Mouse (Mus musculus) liver, embryonic 14.5 days (tissue): ENCODE measurements around the gene Polh. TPM values are rescaled to one million over a fixed set of nuclear protein-coding genes. Genes with fewer than 3 reads are reported as not detected.

ENCODE experiments used
- ATAC-seq: fragments of 200-750 bp; cut with Nextera tagmentation; 2 replicates; pipeline ENCODE4 v1.8.0; 2017; ENCODE audit warnings: moderate number of reproducible peaks, mild to moderate bottlenecking, moderate library complexity; ENCODE audit not compliant: insufficient read depth
- DNase-seq, 3 experiments: peaks; one replicate each; pipeline ENCODE4 v3.0.0-alpha.2; 2012 to 2013; ENCODE audit warnings: low read depth in 3 of 3, low spot score in 3 of 3
- H3K27ac ChIP-seq: fragments of 300-500 bp; sonication (generic); 2 replicates; pipeline ENCODE4 v1.5.1; 2014; ENCODE audit warnings: moderate library complexity, mild to moderate bottlenecking, control low read depth, inconsistent platforms
- H3K27me3 ChIP-seq: fragments of 300-500 bp; sonication (generic); 2 replicates; pipeline ENCODE4 v1.6.1; 2014; ENCODE audit warnings: mild to moderate bottlenecking, low read length, moderate library complexity; ENCODE audit not compliant: control insufficient read depth, insufficient read depth
- H3K36me3 ChIP-seq: fragments of 300-500 bp; sonication (generic); replicated peaks from 2 replicates; pipeline ENCODE4 v1.6.1; 2014; ENCODE audit warnings: low read depth; ENCODE audit not compliant: control insufficient read depth, insufficient read depth
- H3K4me1 ChIP-seq, 2 experiments: fragments of 200-500 bp in 1 of 2; fragments of 300-500 bp in 1 of 2; sonication (generic) in 1 of 2; replicated peaks; 2 replicates each; pipeline ENCODE4 v1.6.1; 2012 to 2014; ENCODE audit warnings: antibody characterized with exemption in 1 of 2, inconsistent platforms in 1 of 2, low read length in 1 of 2; ENCODE audit not compliant: control insufficient read depth in 2 of 2, insufficient read depth in 2 of 2
- H3K4me2 ChIP-seq: fragments of 300-500 bp; sonication (generic); 2 replicates; pipeline ENCODE4 v1.6.1; 2014; ENCODE audit warnings: low read depth, mild to moderate bottlenecking, control low read depth, moderate library complexity
- H3K4me3 ChIP-seq, 2 experiments: fragments of 200-500 bp in 1 of 2; fragments of 300-500 bp in 1 of 2; sonication (generic) in 1 of 2; 2 replicates each; pipeline ENCODE4 v1.5.1; 2012 to 2014; ENCODE audit warnings: low read depth in 2 of 2, low read length in 2 of 2, mild to moderate bottlenecking in 2 of 2, control low read depth in 1 of 2, inconsistent platforms in 1 of 2, moderate library complexity in 1 of 2; ENCODE audit not compliant: insufficient read depth in 1 of 2
- H3K9ac ChIP-seq: fragments of 300-500 bp; sonication (generic); replicated peaks from 2 replicates; pipeline ENCODE4 v1.6.1; 2014; ENCODE audit warnings: mild to moderate bottlenecking, control low read depth, moderate library complexity
- H3K9me3 ChIP-seq: fragments of 300-500 bp; sonication (generic); 2 replicates; pipeline ENCODE4 v1.6.1; 2016; ENCODE audit warnings: low read length, mixed read lengths; ENCODE audit not compliant: control insufficient read depth
- CTCF ChIP-seq: IDR thresholded peaks from 2 replicates; pipeline ENCODE4 v1.5.1; 2016; ENCODE audit warnings: antibody characterized with exemption, low read depth, control low read depth
- EP300 ChIP-seq: IDR thresholded peaks from 2 replicates; pipeline ENCODE4 v1.6.1; 2016; ENCODE audit warnings: antibody characterized with exemption, low read depth
- WGBS: fragments of 180-500 bp; shearing (Covaris S2); extraction: QIAGEN DNeasy Blood & Tissue Kit; methylation state at CpG from one replicate; pipeline ENCODE4 v1.1.7; 2014; ENCODE audit not compliant: insufficient replicate concordance; 5-methylcytosine and 5-hydroxymethylcytosine counted together
- polyA plus RNA-seq, 2 experiments: library from polyadenylated mRNA; depleted of rRNA in 1 of 2; stranded (reverse) in 1 of 2; unstranded in 1 of 2; fragments of >200 nt; fragmentation: Nextera tagmentation in 1 of 2; extraction: Ambion mirVana in 1 of 2; gene quantifications; 2 replicates each; pipeline versions ENCODE4 v1.2.1 to v1.2.3; 2012 to 2014

Polh gene
- polyA plus RNA-seq, 2 experiments, result 7.8 to 9.7 TPM

DNA sequence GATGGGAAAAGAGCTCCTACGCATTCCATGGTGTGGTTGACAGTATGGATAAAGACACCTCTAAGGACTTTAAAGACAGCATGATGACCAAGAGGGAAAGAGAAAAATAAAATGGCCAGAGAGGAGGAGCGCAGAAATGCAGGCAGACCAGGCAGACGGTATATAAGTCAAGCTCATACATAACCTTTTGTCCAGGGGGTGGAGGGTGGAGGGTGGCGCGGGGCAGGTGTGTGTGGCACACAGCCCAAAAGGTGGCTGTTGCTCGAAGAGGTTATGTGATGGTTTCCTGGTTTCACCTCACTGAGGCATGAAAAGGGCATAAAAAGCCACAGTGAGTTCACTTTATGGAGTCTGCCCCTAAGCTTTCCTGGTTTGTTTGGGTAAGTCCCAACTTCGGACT lies 39.9 kb downstream of the Polh start:
- H3K9ac ChIP-seq, result peak overlapping the region; percentile 46
- WGBS, result 71% methylated on average over 7 of the region's 7 CpGs

DNA sequence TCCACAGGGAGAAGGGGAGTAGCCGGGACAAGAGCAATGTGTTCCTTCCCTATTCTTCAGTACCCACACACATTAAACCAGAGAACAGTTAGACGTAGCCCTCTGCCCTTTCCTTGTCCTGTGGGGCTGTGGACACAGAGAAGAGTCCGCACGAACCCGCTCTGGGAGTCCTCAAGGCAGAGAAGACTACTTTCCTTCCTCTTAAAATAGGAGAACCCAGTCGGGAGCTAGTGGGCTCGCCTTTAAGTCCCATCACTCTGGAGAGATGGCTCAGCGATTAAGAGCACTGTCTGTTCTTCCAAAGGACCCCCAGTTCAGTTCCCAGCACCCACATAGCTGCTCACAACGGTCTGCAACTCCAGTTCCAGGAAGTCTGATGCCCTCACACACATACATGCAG lies 40.7 kb downstream of the Polh start:
- TF ChIP-seq CTCF (no peak), EP300 (no peak)
- Histone ChIP-seq H3K4me3 (peak overlapping the region; percentile 83 to 92), H3K9me3 (no peaks in the 10 kb centered on the region), H3K27ac (peak overlapping the region; percentile 59), H3K9ac (peak overlapping the region; percentile 95), H3K4me1 (peaks cover 39 to 43% of the 10 kb centered on the region in 2 experiments), H3K36me3 (peaks cover 50% of the 10 kb centered on the region), H3K27me3 (no peaks in the 10 kb centered on the region), H3K4me2 (peak overlapping the region; percentile 65)
- no peak for ATAC-seq
- DNase-seq, result no peak
- 47% methylated on average over 9 of the region's 9 CpGs for WGBS

More for the DNA sequence above, 39.9 kb downstream of the Polh start:
- Histone ChIP-seq H3K4me2 (peak overlapping the region; percentile 65), H3K27ac (peak overlapping the region; percentile 59; the same call in 1 of the 2 replicates), H3K36me3 (peaks cover 58% of the 10 kb centered on the region), H3K4me1 (peaks cover 30 to 35% of the 10 kb centered on the region in 2 experiments), H3K9me3 (no peaks in the 10 kb centered on the region), H3K4me3 (peak overlapping the region; percentile 7 to 92; a peak in 3 of 4 replicates), H3K27me3 (no peaks in the 10 kb centered on the region)
- DNase-seq (no peak), ATAC-seq (no peak)
- TF ChIP-seq CTCF (no peak), EP300 (no peak)

- DNase-seq (no peak), ATAC-seq (no peak)
- peak overlapping the region; percentile 95 for H3K9ac ChIP-seq
- no peaks in the 10 kb centered on the region for H3K9me3 ChIP-seq
- peaks cover 42 to 48% of the 10 kb centered on the region in 2 experiments for H3K4me1 ChIP-seq
- H3K4me2 ChIP-seq, result peak overlapping the region; percentile 65
- H3K4me3 ChIP-seq, result peak overlapping the region; percentile 83 to 92
- WGBS, result 0% methylated on average over 19 of the region's 19 CpGs
- TF ChIP-seq EP300 (no peak), CTCF (no peak)
- H3K27ac ChIP-seq, result peak overlapping the region; percentile 62
- H3K36me3 ChIP-seq, result peaks cover 44% of the 10 kb centered on the region
- no peaks in the 10 kb centered on the region for H3K27me3 ChIP-seq
Measured at GRCm38 (mm10) chr17:46161179-46161578, 41.3 kb downstream of the Polh start.

DNA sequence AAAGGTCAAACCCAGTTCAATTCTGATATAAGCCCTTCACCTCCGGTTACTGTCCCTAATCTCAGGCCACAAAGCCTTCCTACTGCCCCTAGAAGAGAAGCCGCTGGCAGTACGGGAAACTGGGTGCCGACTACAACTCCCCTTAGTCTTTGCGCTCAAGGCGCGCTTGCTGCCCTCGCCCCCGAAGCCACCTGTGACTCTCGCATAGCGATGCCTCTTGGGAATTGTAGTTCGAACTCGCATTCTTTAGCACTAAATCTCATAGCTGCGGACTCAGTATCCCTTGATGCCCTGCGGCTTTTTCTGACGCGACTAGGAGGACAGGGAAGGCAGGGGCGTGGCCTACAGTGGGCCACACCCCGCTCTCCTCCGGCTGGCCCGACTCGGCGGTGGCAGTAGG lies 41.8 kb downstream of the Polh start, which contains the start of gene Gtpbp2:
Gene Gtpbp2, plus strand, starts transcription at position 347 of the 400 bp plus-strand sequence.
- Histone ChIP-seq H3K4me1 (peaks cover 47 to 53% of the 10 kb centered on the region in 2 experiments), H3K9ac (peak within 1 kb of the TSS; percentile 95), H3K27ac (peak within 1 kb of the TSS; percentile 99), H3K27me3 (no peaks in the 10 kb centered on the region), H3K4me3 (peak within 1 kb of the TSS; percentile 92 to 98), H3K36me3 (peaks cover 39% of the 10 kb centered on the region), H3K9me3 (no peaks in the 10 kb centered on the region), H3K4me2 (peak within 1 kb of the TSS; percentile 73)
- DNase-seq (peak; percentile 98 to 99 (median 99)), ATAC-seq (peak; percentile 81)
- WGBS, result 0% methylated on average over 23 of the region's 23 CpGs
- TF ChIP-seq CTCF (no peak), EP300 (no peak)

- Histone ChIP-seq H3K4me2 (peak overlapping the region; percentile 73), H3K9ac (peak overlapping the region; percentile 88), H3K27ac (peak overlapping the region; percentile 99), H3K4me3 (peak overlapping the region; percentile 92 to 98), H3K9me3 (no peaks in the 10 kb centered on the region), H3K36me3 (peaks cover 34% of the 10 kb centered on the region), H3K4me1 (peaks cover 51 to 57% of the 10 kb centered on the region in 2 experiments), H3K27me3 (no peaks in the 10 kb centered on the region)
- peak; percentile 95 to 97 (median 96) for DNase-seq
- peak; percentile 72 for TF ChIP-seq CTCF
- peak; percentile 22; the same call in 1 of the 2 replicates for TF ChIP-seq EP300
- ATAC-seq, result peak; percentile 65
- WGBS, result under 1% methylated on average over 16 of the region's 16 CpGs
Measured at GRCm38 (mm10) chr17:46160090-46160662, 42.3 kb downstream of the Polh start.
